Mouse (Mus musculus): ENCODE data around the gene Bche.

- no peak for TF ChIP-seq CTCF (IDR thresholded peaks at IDR 0.05; ENCODE audit: control insufficient read depth, insufficient read depth, insufficient replicate concordance, low read depth, low read length)
- TF ChIP-seq POLR2A (IDR thresholded peaks at IDR 0.05; ENCODE audit: control insufficient read depth, low read depth, low read length) = no peak
These were observed 17.5 kb upstream of the Bche start for GRCm38 (mm10) chr3:73725711-73726110.

Measured in testis, adult 2 months (tissue).